8 mouse cellular contexts compared by ENCODE assay signal in genomic region chr7:81932521-81933045, GRCm38 (mm10). TPM values are rescaled to one million over a fixed set of nuclear protein-coding genes. Genes with fewer than 3 reads are reported as not detected.
DNase-seq lines count a peak whose midpoint lies in the region; ATAC-seq and TF ChIP-seq lines count a peak whose summit lies in the region.

No protein-coding gene starts in this region.

- TF ChIP-seq POLR2A in olfactory bulb, adult 2 months (IDR thresholded peaks at IDR 0.05; ENCODE audit: insufficient read depth, low read depth, low read length) = no peak

- no peak for TF ChIP-seq CTCF in lung, embryonic 14.5 days (IDR thresholded peaks at IDR 0.05; ENCODE audit: low read depth)
- no peak for TF ChIP-seq CTCF in intestine, postnatal 0 days (IDR thresholded peaks at IDR 0.05; ENCODE audit: low read depth)
- no peak for TF ChIP-seq CTCF in olfactory bulb, adult 2 months (IDR thresholded peaks at IDR 0.05; ENCODE audit: insufficient read depth, low read depth, low read length)

- H3K9me3 ChIP-seq in lung, embryonic 14.5 days (ENCODE audit: low read depth, low read length) = no peaks in the 10 kb centered on the region
- no peaks in the 10 kb centered on the region for H3K9me3 ChIP-seq in forebrain, embryonic 11.5 days (ENCODE audit: control insufficient read depth, low read length)
- H3K9me3 ChIP-seq in intestine, postnatal 0 days (ENCODE audit: control insufficient read depth) = no peaks in the 10 kb centered on the region

- H3K4me1 ChIP-seq in lung, embryonic 14.5 days (ENCODE audit: insufficient read depth) = peaks cover 6% of the 10 kb centered on the region; the same call in 1 of the 2 replicates
- H3K4me1 ChIP-seq in forebrain, embryonic 11.5 days (replicated peaks; ENCODE audit: control insufficient read depth, insufficient read depth, low read length) = peaks cover 8% of the 10 kb centered on the region; the same call in 1 of the 2 replicates
- H3K4me1 ChIP-seq in intestine, postnatal 0 days (replicated peaks; ENCODE audit: control insufficient read depth, insufficient read depth, low read length) = no peaks in the 10 kb centered on the region
- H3K4me1 ChIP-seq in olfactory bulb, adult 2 months (ENCODE audit: control insufficient read depth, insufficient read depth, low read length) = peaks cover 8% of the 10 kb centered on the region; the same call in 1 of the 2 replicates

- peak overlapping the region; percentile 78 for H3K4me2 ChIP-seq in lung, embryonic 14.5 days
- peak overlapping the region; percentile 54 for H3K4me2 ChIP-seq in forebrain, embryonic 11.5 days (ENCODE audit: low read depth, low read length, severe bottlenecking)
- H3K4me2 ChIP-seq in intestine, postnatal 0 days (replicated peaks; ENCODE audit: low read depth) = peak overlapping the region; percentile 81

- WGBS in lung, embryonic 14.5 days = 25% methylated on average over 5 of the region's 5 CpGs
- WGBS in forebrain, embryonic 11.5 days = 37% methylated on average over 5 of the region's 5 CpGs
- WGBS in intestine, postnatal 0 days = 43% methylated on average over 5 of the region's 5 CpGs
- 13% methylated on average over 5 of the region's 5 CpGs for WGBS in olfactory bulb, adult 2 months

- no peak for ATAC-seq in lung, embryonic 14.5 days (ENCODE audit: insufficient read depth)
- no peak for ATAC-seq in forebrain, embryonic 11.5 days (replicated peaks; ENCODE audit: low FRiP score)
- ATAC-seq in intestine, postnatal 0 days = no peak

- H3K36me3 ChIP-seq in lung, embryonic 14.5 days (ENCODE audit: insufficient read depth) = no peaks in the 10 kb centered on the region
- no peaks in the 10 kb centered on the region for H3K36me3 ChIP-seq in forebrain, embryonic 11.5 days (ENCODE audit: control insufficient read depth, insufficient read depth, low read length)
- H3K36me3 ChIP-seq in intestine, postnatal 0 days (ENCODE audit: control insufficient read depth, insufficient read depth) = no peaks in the 10 kb centered on the region

- DNase-seq in lung, embryonic 14.5 days = no peak
- no peak for DNase-seq in lung, postnatal 14 days
- DNase-seq in forebrain, embryonic 11.5 days (ENCODE audit: low spot score) = no peak
- DNase-seq in right cerebral cortex, postnatal 10 days (ENCODE audit: low spot score in 2 of 2) = no peak
- no peak for DNase-seq in adrenal gland, adult (ENCODE audit: inconsistent age in 2 of 2, low spot score in 1 of 2)
- no peak for DNase-seq in layer of hippocampus, adult 9-10 months (ENCODE audit: low spot score)

- peaks cover 27% of the 10 kb centered on the region for H3K27me3 ChIP-seq in lung, embryonic 14.5 days (ENCODE audit: insufficient read depth, low read length)
- H3K27me3 ChIP-seq in forebrain, embryonic 11.5 days (ENCODE audit: control insufficient read depth, insufficient read depth, low read length) = no peaks in the 10 kb centered on the region
- H3K27me3 ChIP-seq in intestine, postnatal 0 days (replicated peaks; ENCODE audit: control insufficient read depth, insufficient read depth, low read length) = peaks cover 32% of the 10 kb centered on the region

- no peak overlapping the region for H3K27ac ChIP-seq in lung, embryonic 14.5 days (ENCODE audit: low read depth)
- H3K27ac ChIP-seq in forebrain, embryonic 11.5 days (ENCODE audit: low read depth, low read length) = no peak overlapping the region
- H3K27ac ChIP-seq in intestine, postnatal 0 days (ENCODE audit: low read depth, low read length) = no peak overlapping the region
- no peak overlapping the region for H3K27ac ChIP-seq in olfactory bulb, adult 2 months (ENCODE audit: insufficient read depth, low read depth, low read length)

- peak overlapping the region; percentile 74 for H3K4me3 ChIP-seq in lung, embryonic 14.5 days (ENCODE audit: low read depth, low read length)
- H3K4me3 ChIP-seq in forebrain, embryonic 11.5 days (ENCODE audit: low read depth, low read length) = peak overlapping the region; percentile 90
- H3K4me3 ChIP-seq in intestine, postnatal 0 days (ENCODE audit: low read depth, low read length) = peak overlapping the region; percentile 60
- peak overlapping the region; percentile 26 for H3K4me3 ChIP-seq in olfactory bulb, adult 2 months (ENCODE audit: insufficient read depth, low read depth, low read length)

- H3K9ac ChIP-seq in lung, embryonic 14.5 days = peak overlapping the region; percentile 87
- peak overlapping the region; percentile 97 for H3K9ac ChIP-seq in forebrain, embryonic 11.5 days (ENCODE audit: low read length)
- 0 out of 2 replicates have a peak overlapping the region, but pooled peaks have one; percentile 72 for H3K9ac ChIP-seq in intestine, postnatal 0 days (ENCODE audit: low read depth, low read length)

RNA-seq across cellular contexts. Expression of gene Hdgfl3, which starts 1.7 kb away (rescaled TPM):
- 13.5 and 14.4 TPM in 2 replicates for polyA plus RNA-seq in lung, embryonic 14.5 days (2014; fragmentation: Nextera tagmentation; extraction: Ambion mirVana)
- polyA plus RNA-seq in forebrain, embryonic 11.5 days (2014; fragmentation: Nextera tagmentation; extraction: Ambion mirVana) = 43.9 and 45.7 TPM in 2 replicates
- polyA plus RNA-seq in intestine, postnatal 0 days (2015; fragmentation: Nextera tagmentation; extraction: Ambion mirVana) = 7.1 and 8.3 TPM in 2 replicates
- polyA plus RNA-seq in olfactory bulb, adult 2 months (2012; ENCODE audit: insufficient read depth, insufficient read length, low replicate concordance, missing spikeins) = not detected in 2 replicates

RNA-seq across cellular contexts. Expression of gene Bnc1, which starts 59.5 kb away (rescaled TPM):
- 1.5 and 2.4 TPM in 2 replicates for polyA plus RNA-seq in lung, embryonic 14.5 days (2014; fragmentation: Nextera tagmentation; extraction: Ambion mirVana)
- 0.64 and 0.76 TPM in 2 replicates for polyA plus RNA-seq in forebrain, embryonic 11.5 days (2014; fragmentation: Nextera tagmentation; extraction: Ambion mirVana)
- polyA plus RNA-seq in intestine, postnatal 0 days (2015; fragmentation: Nextera tagmentation; extraction: Ambion mirVana) = 0.76 and 0.93 TPM in 2 replicates
- polyA plus RNA-seq in olfactory bulb, adult 2 months (2012; ENCODE audit: insufficient read depth, insufficient read length, low replicate concordance, missing spikeins) = not detected in 2 replicates

Comparison
In these comparisons a context has a peak if more than half of its experiments do, and no peak if none do; other contexts are left out.
1. H3K4me3 ChIP-seq: peak in every context shown above with its lines; median percentile 90 in forebrain, embryonic 11.5 days; 74 in lung, embryonic 14.5 days; 60 in intestine, postnatal 0 days; 26 in olfactory bulb, adult 2 months.